Mouse (Mus musculus) frontal cortex, postnatal 10 days (tissue): ENCODE results near the gene Gpat2.

Experiments
- DNase-seq, 2 experiments: peaks; one replicate each; pipeline ENCODE4 v3.0.0; 2022; ENCODE audit warnings: low spot score in 2 of 2, mixed read lengths in 1 of 2

Gene Gpat2

GRCm38 (mm10) chr2:127437697-127438096 lies 12.7 kb downstream of the Gpat2 start:
- DNase-seq = no peak

GRCm38 (mm10) chr2:127444055-127444789 lies 19.2 kb downstream of the Gpat2 start, which contains the start of gene Fahd2a:
Gene Fahd2a (minus strand): TSS chr2:127444565.
- DNase-seq = peak; percentile 82 to 86

- DNase-seq = no peak
Observed at GRCm38 (mm10) chr2:127446847-127447246, 21.8 kb downstream of the Gpat2 start.

GRCm38 (mm10) chr2:127449691-127450090 lies 24.7 kb downstream of the Gpat2 start:
- DNase-seq = no peak

GRCm38 (mm10) chr2:127451748-127452147 lies 26.7 kb downstream of the Gpat2 start:
- DNase-seq = no peak

GRCm38 (mm10) chr2:127453141-127453540 lies 28.1 kb downstream of the Gpat2 start:
- no peak for DNase-seq

GRCm38 (mm10) chr2:127453764-127454163 lies 28.8 kb downstream of the Gpat2 start:
- peak in 1 of 2 experiments; percentile 64 for DNase-seq

- DNase-seq = no peak
Observed at GRCm38 (mm10) chr2:127459341-127459740, 34.3 kb downstream of the Gpat2 start.

- DNase-seq = no peak
Observed at GRCm38 (mm10) chr2:127461351-127461750, 36.4 kb downstream of the Gpat2 start.

- peak in 1 of 2 experiments; percentile 62 for DNase-seq
Observed at GRCm38 (mm10) chr2:127462314-127462713, 37.3 kb downstream of the Gpat2 start.

- DNase-seq = no peak
Observed at GRCm38 (mm10) chr2:127470183-127470582, 45.2 kb downstream of the Gpat2 start.

- no peak for DNase-seq
Observed at GRCm38 (mm10) chr2:127470661-127471060, 45.7 kb downstream of the Gpat2 start.

- DNase-seq = no peak
Observed at GRCm38 (mm10) chr2:127471281-127471680, 46.3 kb downstream of the Gpat2 start.

- no peak for DNase-seq
Observed at GRCm38 (mm10) chr2:127472279-127472678, 47.3 kb downstream of the Gpat2 start.

- no peak for DNase-seq
Observed at GRCm38 (mm10) chr2:127479210-127479609, 54.2 kb downstream of the Gpat2 start.

GRCm38 (mm10) chr2:127479763-127480162 lies 54.8 kb downstream of the Gpat2 start:
- no peak for DNase-seq

GRCm38 (mm10) chr2:127481841-127482532 lies 57.0 kb downstream of the Gpat2 start:
- no peak for DNase-seq

GRCm38 (mm10) chr2:127482533-127482911 lies 57.5 kb downstream of the Gpat2 start:
- peak in 1 of 2 experiments; percentile 54 for DNase-seq

- no peak for DNase-seq
Observed at GRCm38 (mm10) chr2:127483001-127483400, 58.0 kb downstream of the Gpat2 start.

GRCm38 (mm10) chr2:127484476-127485170 lies 59.6 kb downstream of the Gpat2 start:
- peak in 1 of 2 experiments; percentile 54 for DNase-seq
